Mouse (Mus musculus) v-Abl transformed pro-B cells (cell line): ENCODE results near the gene Ngrn.

Experiments
- in situ Hi-C, 2 experiments: fragments of 400-800 bp; cut with MboI; formaldehyde crosslinking; loops; one replicate each; pipeline ENCODE4 v1.15.1; 2025; ENCODE audit not compliant: unreplicated experiment in 2 of 2

The Ngrn gene

DNA sequence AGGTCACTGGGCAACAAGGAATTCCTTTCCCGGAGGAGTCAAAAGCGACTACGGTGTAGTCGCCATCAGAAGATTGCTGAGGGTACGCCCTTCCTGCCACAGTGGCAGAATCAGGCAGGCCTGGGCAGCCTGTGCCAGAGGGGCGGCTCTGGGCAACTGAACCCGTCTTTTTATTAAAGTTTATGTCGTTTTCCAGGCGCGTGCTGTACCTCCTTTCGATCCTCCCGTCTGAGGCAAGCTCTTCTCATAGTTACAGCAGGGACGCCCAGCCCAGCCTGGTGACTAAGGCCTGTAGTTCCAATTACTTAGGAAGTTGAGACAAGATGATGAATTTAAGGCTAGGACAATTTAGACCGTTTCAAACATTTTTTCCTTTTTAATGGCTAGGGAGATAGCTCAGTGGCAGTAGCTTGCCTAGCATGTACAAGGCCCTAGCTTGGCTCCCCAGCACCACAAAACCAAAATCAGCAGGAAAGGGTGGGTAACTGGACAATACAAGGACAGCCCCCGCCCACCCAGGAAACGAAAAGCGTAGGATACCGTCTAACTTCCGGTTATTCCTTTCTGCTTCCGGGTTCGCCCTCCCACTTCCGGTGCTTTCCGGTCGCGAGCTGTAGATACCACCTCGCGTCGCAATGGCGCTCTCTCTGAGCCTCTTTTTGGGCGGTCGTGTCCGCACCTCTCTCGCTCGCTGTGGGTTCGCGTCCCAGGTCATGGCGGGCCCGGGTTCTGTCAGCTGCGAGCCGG lies at the start of gene Ngrn:
Ngrn (plus strand) TSS at position 591 of the 747 bp plus-strand sequence.
- in situ Hi-C loops: no loop called here

DNA sequence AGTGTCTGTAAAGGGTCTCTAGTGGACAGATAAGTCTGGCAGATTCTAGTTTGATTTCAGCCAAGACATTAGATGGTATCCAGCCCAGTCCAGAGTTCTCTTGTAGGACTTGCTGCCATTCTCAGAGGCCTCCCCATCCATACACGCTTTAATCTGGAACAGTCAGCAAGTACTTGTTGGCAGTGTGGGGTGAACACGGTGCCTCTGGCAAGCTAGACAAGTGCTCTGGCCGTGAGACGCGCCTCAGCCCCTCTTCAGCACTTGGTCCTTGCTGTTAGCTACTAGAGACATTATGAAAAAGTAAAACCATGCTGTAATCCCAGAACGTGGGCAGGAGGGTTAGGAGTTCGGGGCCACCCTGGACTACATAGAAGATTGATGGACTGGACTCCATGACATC lies 47.4 kb upstream of the Ngrn start:
- in situ Hi-C loops: loop anchor here in 1 of 2 experiments (5.0 to 10.0 kb wide), 2 partner anchors 71 to 199 kb away; no protein-coding TSS in a partner anchor

DNA sequence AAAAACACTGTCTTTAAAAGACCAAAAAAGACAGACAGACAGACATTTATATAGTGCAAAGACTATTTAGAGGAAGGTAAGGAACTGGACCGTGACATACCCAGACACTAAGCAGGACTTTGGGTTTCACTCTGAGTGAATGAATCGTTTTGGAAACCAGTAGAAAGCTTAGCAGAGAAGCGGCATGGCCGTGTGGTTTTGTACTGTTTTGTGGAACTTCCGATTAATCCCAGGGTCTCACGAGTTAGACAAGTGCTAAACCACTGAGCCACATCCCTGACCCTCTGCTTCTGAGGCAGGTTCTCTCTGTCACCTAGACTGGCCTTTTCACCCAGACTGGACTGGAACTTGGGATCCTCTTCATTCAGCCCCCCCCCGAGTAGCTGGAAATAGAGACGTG lies 46.6 kb upstream of the Ngrn start:
- in situ Hi-C loops: loop anchor here in 1 of 2 experiments (5.0 to 10.0 kb wide), 2 partner anchors 72 to 200 kb away; no protein-coding TSS in a partner anchor

DNA sequence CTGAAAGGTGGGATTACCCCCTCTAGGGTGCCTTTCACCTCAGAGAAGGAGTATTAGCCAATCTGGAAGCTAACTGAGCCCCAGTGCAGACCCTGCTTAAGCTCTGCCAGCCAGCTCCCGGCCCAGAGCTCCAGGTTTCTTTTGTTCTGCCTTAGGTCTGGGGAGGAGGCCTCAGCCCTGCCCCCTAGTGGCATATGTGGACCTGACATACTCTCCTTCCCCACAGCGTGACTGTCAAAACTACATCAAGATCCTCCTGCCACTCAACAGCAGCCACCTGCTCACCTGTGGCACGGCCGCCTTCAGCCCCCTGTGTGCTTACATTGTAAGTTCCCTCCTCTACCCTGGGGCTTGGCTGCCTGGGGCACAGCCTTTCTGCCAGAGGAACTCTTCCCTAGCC lies 45.6 kb upstream of the Ngrn start:
- in situ Hi-C loops: loop anchor here in 1 of 2 experiments (10.0 kb wide), 1 partner anchor 201 kb away; no protein-coding TSS in a partner anchor

DNA sequence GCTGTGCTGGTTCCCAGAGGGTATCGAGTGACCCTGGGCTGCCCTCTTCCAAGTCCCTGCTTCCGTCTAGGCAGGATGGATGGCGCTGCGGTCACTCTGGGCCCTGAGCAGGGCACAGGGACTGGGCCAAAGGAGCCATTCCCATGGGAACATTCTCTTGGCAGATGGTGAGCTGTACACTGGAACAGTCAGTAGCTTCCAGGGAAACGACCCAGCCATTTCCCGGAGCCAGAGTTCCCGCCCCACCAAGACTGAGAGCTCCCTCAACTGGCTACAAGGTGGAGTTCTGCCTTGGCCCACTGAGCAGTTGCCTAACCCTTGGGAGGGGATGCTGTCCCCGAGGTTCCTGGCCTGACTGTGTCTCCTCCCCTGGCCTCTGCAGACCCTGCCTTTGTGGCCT lies 44.4 kb upstream of the Ngrn start:
- in situ Hi-C loops: loop anchor here in 1 of 2 experiments (10.0 kb wide), 1 partner anchor 202 kb away; no protein-coding TSS in a partner anchor

DNA sequence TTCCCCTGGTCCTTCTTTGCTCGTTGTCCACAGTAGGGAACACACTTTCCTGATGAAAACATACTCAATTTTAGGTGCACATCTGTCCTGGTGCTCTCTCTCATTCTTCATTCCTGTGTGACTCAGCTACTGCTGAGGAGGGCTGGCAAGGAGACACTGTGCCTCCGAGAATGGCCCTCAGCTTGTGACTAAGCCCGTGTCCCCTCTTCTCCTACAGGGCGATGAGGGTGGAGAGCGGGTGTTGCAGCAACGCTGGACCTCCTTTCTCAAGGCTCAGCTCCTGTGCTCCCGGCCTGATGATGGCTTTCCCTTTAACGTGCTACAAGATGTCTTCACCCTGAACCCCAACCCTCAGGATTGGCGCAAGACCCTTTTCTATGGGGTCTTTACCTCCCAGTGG lies 42.3 kb upstream of the Ngrn start:
- in situ Hi-C loops: loop anchor here in 1 of 2 experiments (10.0 kb wide), 1 partner anchor 204 kb away; no protein-coding TSS in a partner anchor

DNA sequence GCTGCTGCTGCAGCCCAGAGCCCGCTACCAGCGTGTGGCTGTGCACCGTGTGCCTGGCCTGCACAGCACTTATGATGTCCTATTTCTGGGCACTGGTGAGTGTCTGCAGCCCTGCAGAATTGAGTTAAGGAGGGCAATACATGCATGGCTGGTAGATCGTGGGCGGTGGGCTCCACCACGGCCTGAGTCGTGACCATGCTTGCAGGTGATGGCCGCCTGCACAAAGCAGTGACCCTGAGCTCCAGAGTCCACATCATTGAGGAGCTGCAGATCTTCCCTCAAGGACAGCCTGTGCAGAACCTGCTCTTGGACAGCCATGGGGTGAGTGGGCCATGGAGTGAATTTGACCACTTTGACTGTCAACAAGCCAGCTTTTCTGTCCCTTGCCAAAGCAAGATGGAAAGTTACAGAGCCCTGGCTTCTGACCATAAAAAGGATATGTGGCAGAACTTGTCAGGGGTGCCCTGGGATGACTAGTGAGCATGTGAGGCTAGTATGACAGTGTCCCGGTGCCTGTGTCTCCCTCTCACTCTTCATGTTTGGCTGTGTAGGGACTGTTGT lies 40.7 kb upstream of the Ngrn start:
- in situ Hi-C loops: no loop called here

DNA sequence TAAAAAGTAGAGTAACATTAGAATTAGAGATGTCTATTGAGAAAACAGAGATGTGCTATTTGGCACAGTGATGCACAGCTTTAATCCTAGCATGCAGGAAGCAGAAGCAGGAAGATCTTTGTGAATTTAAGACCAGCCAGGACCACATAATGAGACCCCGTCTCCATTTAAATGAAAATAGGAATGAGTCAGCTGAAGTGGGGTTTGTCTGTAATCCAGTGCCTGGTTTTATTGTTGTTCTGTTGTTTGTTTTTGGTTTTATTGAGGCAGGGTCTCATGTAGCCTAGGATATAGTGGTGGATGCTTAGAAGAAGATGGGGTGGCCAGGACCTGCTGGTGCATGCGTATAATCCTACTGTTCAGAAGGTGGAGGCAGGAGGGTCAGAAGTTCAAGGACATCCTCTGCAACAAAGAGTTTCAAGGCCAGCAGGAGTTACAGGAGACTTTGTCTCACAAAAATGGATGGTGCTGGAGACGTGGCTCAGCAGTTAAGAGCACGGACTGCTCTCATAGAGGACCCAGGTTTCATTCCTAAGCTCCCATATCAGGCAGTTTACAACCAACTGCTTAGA lies 39.8 kb upstream of the Ngrn start:
- in situ Hi-C loops: no loop called here

DNA sequence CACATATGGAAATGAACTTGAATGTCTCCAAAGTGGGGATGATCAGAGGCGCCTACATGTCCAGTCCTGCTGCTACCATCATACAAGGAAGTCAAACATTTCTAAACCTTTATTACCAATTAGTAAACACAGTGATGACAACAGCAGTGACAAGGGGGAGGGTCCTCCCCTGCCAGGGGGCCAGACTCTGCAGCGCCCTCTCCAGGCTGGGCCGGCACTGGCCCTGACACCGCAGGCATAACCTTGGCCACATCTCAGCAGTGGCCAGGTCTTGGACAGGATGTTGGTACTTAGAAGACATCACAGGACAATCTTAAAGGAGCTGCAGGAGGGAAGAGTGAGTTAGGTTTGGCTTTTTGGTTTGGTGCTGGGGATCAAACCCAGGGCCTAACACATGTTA lies 34.0 kb upstream of the Ngrn start:
- in situ Hi-C loops: no loop called here

DNA sequence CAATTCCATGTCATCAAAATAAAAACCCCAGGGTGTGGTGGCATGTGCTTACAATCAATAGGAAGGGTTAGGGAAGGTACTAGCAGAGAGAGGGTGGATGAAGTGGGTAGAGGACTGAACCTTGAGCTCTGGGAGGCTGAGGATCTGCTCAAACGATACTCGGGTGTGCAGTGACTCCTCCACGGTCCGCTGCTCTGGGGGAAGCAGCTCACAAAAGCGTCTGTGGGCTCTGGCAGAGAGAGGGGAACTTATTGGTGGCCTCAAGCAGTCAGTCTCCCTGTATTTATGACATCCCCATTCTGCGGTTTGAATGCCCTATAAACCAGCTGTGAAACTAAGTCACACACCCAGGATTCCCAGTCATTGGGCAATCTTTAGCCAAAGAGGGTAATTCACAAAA lies 30.8 kb upstream of the Ngrn start:
- in situ Hi-C loops: no loop called here

DNA sequence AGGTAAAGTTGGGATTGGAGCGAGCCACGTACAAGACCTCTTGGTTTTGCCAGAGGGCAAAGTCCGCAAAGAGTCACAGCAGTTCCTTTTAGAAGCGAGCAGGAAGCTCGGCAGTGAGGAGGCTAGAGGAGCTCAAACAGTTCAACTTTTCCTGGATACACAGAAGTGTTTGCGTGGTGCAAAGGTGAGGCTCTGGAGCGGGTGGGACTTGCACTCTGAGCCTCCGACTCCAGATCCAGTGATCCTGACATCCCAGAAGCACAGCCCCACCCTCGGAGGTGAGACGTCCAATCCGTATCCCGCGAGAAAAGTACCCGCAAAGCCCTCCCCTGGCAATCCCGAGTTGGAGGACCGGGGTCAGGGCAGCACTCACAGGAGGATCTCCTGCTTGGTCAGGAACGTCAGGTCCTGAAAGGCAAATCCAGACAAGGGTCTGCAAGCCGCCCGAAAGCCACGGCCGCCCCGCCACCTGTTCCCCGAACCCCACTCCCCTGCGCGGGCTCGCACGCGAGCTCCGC lies 29.0 kb upstream of the Ngrn start:
- in situ Hi-C loops: no loop called here

DNA sequence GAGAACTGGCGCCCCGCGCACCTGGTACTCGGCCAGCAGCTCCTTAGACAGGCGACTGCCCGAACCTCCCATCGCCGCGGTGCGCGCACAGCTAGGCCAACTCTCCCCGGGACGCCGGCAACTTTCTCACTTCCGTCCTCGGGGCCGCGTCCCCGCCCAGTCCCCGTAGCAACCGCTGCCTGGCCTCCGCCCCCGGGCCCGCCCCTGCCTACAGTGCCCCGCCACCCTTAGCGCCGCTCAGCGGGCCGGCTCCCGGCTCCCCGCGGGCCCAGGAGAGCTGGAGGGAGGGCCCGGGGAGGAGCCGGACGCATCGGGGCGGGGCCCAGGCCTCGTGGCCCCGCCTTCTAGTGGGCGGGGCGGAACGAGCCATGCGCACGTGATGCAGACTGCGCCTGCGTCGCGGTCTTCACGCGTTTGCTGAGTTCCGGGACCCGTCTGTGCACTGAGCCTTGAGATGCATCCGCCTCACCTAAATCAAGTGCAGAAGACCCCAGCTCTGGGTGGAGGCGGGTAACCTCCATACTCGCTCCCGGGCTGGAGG lies 28.5 kb upstream of the Ngrn start, which contains the start of the genes Cib1 and Gdpgp1:
Cib1 (minus strand) TSS at position 325 of the 541 bp plus-strand sequence.
Gdpgp1 (plus strand) TSS at position 377 of the 541 bp plus-strand sequence.
- in situ Hi-C loops: no loop called here

DNA sequence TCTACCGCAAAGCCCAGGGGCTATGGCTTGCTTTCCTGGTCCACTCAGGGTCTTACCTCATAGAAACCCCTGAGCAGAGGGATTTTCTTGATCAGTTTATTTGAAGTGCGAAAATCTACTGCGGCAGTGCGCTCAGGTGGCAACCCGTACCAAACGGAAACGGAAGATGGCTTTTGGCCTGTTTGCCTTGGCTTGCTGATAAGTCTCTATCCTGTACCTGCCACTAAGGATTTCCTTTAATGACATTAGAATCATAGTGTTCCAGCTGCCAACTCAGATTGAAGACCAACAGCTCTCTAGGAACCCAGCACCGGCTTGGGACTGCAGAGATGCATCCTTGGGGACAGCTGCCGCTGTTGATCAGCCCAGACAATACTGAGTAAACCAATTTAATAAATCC lies 27.2 kb upstream of the Ngrn start:
- in situ Hi-C loops: no loop called here

DNA sequence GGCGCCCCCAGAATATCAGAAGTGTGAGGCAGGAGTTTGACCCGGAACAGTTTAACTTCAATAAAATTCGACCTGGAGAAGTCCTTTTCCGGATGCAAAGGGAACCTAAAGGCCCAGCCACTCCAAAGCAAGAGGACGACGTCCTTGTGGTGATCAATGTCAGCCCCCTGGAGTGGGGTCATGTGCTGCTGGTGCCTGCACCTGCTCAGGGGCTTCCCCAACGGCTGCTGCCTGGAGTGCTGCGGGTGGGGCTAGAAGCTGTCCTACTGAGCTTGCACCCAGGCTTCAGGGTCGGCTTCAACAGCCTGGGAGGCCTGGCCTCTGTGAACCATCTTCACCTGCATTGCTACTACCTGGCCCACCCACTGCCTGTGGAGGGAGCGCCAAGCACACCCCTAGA lies 22.5 kb upstream of the Ngrn start:
- in situ Hi-C loops: no loop called here

DNA sequence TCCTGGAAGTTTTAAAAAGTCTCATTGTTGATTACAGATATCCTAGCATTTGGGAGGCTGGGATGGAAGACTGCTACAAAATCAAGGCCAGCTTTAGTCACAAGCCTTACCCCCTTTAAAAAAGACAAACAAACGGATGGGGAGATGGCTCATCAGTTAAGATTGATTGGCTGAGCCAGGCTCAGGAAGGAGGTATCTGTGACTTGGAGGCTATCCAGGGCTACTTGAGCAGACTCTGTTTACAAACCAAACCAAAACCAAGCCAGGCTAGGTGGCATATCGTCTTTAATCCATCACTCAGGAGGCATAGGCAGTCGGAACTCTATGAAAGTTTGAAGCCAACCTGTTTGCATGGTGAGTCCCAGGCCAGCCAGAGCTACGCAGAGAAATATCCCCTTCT lies 19.4 kb upstream of the Ngrn start:
- in situ Hi-C loops: no loop called here

DNA sequence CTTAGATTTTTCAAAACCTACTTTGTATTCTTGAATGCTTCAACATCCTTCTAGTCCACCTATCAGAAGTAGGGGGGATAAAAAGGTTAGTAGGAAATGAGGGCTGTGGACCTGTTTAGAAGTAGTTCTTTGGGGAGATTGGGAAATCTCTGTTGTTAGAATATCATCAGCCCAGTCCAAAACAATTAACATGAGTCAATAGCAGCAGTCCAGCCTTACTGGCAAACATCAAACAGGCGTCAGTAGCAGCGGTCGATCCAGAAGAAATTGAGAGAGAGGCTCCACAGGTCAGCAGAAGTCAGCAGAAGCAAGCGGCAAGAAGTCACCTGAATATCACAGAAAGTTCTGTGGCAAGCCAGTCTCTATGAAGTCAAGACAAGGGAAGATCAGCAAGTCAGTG lies 16.2 kb upstream of the Ngrn start:
- in situ Hi-C loops: no loop called here

DNA sequence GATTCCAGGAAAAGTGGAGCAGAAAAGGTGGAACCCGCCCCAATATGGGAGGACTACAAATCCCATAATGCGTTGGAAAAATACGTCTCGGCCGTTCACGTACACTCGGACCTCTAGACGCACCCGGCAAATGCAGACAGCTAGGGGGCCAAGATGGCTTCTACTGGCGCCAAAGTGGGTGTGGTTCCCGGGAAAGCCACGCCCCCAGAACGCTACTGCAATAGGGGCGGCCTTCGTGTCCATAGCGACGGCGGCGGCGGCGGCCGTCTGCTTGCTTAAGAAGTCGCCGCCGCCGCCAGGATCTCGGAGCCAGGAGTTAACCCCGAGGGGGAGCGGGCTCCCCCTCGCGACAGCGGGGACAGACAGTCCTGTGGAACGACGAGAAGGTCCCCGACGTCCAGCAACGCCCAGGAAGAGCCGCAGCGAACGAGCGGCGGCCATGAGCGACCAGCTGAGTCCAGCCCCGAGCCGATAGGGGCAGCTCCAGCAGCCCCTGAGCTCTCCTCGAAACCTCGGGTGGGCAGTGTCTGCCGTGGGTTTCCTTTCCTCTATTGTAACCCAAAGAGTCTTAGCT lies 14.8 kb upstream of the Ngrn start, which contains the start of gene Ttll13:
Ttll13 (plus strand) TSS at position 229 of the 574 bp plus-strand sequence.
- in situ Hi-C loops: no loop called here

DNA sequence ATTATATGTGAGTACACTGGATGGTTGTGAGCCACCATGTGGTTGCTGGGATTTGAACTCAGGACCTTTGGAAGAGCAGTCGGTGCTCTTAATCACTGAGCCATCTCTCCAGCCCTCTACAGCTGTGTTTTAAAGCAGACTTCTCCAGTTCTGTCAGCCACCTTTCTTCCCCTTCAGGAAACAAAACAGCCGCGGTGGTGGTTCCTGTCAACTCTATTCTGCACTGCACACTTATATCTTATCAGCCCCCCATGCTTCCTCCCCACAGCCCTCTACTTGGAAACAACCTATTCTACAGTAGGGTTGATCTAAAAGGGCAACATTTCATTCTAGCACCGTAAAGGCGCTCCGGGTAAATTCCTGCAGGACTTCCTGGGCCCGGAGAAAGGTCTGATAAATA lies 14.2 kb upstream of the Ngrn start:
- in situ Hi-C loops: no loop called here

DNA sequence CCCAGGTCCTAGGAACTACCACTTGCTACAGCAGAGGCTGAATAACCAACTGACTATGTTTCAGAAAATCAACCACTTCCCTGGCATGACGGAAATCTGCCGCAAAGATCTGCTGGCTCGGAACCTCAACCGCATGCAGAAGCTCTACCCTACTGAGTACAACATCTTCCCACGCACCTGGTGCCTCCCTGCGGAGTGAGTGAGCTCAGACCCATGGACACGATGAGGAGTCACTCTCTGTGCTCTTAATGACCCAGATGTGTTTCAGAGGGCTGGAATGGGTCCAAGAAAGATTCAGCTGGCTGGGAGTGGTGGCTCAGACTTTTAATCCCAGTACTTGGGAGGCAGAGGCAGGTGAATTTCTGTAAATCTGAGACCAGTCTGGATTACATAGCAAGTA lies 8.6 kb upstream of the Ngrn start:
- in situ Hi-C loops: loop anchor here (5.0 to 10.0 kb wide), 2 partner anchors 110 to 238 kb away; no protein-coding TSS in a partner anchor

DNA sequence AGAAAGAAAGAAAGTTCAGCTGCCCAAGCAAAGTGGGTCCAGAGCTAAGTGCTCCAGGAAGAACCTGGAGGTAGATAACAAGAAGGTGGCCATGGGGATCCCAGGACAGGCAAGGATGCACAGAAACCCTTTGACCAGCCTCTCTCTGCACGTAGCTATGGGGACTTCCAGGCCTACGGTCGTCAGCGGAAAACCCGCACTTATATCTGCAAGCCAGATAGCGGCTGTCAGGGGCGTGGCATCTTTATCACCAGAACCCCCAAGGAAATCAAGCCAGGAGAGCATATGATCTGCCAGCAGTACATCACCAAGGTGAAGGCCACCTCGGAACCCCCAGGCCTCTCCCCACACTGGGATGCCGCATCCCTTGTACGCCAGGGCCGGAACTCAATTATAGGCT lies 8.1 kb upstream of the Ngrn start:
- in situ Hi-C loops: loop anchor here (5.0 to 10.0 kb wide), 2 partner anchors 111 to 238 kb away; no protein-coding TSS in a partner anchor
